Mouse (Mus musculus) brain, embryonic 14.5 days (tissue): ENCODE data around the gene Cplane1. TPM values are rescaled to one million over a fixed set of nuclear protein-coding genes. Genes with fewer than 3 reads are reported as not detected.

Experiments
- DNase-seq: peaks from one replicate; pipeline ENCODE4 v3.0.0-alpha.2; 2011; ENCODE audit warnings: low read depth
- CTCF ChIP-seq: fragments of 200-500 bp; IDR thresholded peaks from 2 replicates; pipeline ENCODE4 v1.5.1; 2012; ENCODE audit warnings: inconsistent platforms, mild to moderate bottlenecking, moderate library complexity, borderline replicate concordance; ENCODE audit not compliant: insufficient read depth, insufficient read length; ENCODE audit errors: extremely low read depth
- POLR2A ChIP-seq: fragments of 200-500 bp; IDR thresholded peaks from 2 replicates; pipeline ENCODE4 v1.6.1; 2012; ENCODE audit warnings: mild to moderate bottlenecking, inconsistent platforms, borderline replicate concordance; ENCODE audit not compliant: poor library complexity, insufficient read depth, insufficient read length, severe bottlenecking; ENCODE audit errors: extremely low read depth
- polyA plus RNA-seq: library from polyadenylated mRNA; depleted of rRNA; stranded (reverse); fragments of >200 nt; gene quantifications from 2 replicates; pipeline ENCODE4 v1.2.3, GENCODE M21; 2012; rRNA removed

Gene Cplane1
- polyA plus RNA-seq, 1 experiment: 30.6 TPM

DNA sequence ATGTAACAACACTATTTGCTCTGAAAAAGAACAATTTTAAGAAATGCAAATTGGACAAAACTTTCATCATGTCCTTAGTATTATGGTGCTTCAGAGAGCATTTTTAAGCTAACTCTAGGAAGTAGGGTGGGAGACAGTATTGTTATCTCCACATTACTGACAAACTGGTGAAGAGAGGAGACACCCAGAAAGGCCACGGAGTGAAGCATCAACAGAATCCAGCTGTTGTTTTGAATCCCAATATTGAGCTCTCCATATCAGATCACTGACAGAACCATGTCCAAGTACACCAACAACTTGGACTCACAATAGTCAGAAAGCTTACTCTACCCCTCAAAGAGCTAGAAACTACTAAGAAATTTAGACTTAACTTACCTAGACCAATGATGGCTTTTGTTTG is 136.6 kb downstream of the Cplane1 start:
- DNase-seq: no peak
- TF ChIP-seq POLR2A (no peak), CTCF (no peak)

DNA sequence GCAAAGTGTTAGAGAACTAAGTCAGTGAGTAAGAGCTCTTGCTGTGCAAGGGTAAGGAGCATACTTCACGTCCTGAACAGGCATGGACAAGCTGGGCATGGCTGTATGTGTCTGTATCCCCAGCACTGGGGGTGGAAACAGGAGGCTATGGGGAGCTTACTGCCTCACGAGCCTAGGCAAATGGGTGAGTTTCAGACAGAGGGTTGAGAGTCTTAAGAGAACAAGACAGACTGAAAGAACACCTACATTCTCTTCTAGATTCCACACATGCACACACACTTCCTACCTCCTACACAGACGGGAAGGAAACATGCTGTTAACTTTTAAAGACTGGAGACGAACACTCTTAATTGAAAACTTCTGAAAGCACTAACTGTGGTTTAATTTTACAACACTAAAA is 148.5 kb downstream of the Cplane1 start:
- no peak for DNase-seq
- TF ChIP-seq POLR2A (no peak), CTCF (no peak)

DNA sequence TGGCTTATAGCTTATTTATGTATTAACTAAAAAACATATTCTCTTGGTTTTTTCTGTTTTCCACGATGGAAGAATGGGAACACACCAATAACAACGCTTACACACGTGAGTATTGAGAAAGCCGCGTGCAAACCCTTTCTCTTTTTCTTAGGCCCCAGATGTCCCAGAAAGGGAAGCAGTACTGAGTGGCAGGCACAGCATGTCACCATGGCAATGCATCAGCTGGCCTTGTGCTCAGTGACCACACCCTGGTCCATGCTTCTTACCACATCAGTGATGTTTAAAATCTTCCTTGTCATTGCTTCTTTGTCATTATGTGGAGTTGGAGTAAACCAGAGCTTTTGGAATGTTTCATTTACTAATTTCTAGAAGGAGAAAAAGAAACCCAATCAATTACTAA is 150.3 kb downstream of the Cplane1 start:
- TF ChIP-seq POLR2A (no peak), CTCF (no peak)
- no peak for DNase-seq

Other genes starting within 250 kb of the Cplane1 start
- gene Wdr70, start 69.9 kb upstream of the Cplane1 start, polyA plus RNA-seq: 31.3 and 38.7 TPM in 2 replicates
- 25.2 and 26.9 TPM in 2 replicates for gene Nup155, start 59.8 kb upstream of the Cplane1 start, polyA plus RNA-seq